Mouse (Mus musculus) forebrain, postnatal 0 days (tissue): ENCODE results near the gene Hist1h1b. TPM values are rescaled to one million over a fixed set of nuclear protein-coding genes. Genes with fewer than 3 reads are reported as not detected.
"Not testable (repeated sequence)": the region's sequence is repeated elsewhere in the genome, so short reads cannot be mapped to it uniquely, and the experiment has no call there.

Experiments
- ATAC-seq: fragments of 200-750 bp; cut with Nextera tagmentation; 2 replicates; pipeline ENCODE4 v1.8.0; 2017; ENCODE audit warnings: mild to moderate bottlenecking, moderate library complexity
- DNase-seq: peaks from one replicate; pipeline ENCODE4 v3.0.0-alpha.2; 2015
- H3K27ac ChIP-seq: fragments of 300-500 bp; sonication (generic); 2 replicates; pipeline ENCODE4 v1.5.1; 2014; ENCODE audit warnings: low read depth, mild to moderate bottlenecking, antibody characterized with exemption, low read length, moderate library complexity, mixed read lengths
- H3K27me3 ChIP-seq: fragments of 300-500 bp; sonication (generic); 2 replicates; pipeline ENCODE4 v1.6.1; 2014; ENCODE audit warnings: mild to moderate bottlenecking, low read length, mixed read lengths; ENCODE audit not compliant: insufficient read depth
- H3K36me3 ChIP-seq: fragments of 300-500 bp; sonication (generic); 2 replicates; pipeline ENCODE4 v1.6.1; 2014; ENCODE audit warnings: mild to moderate bottlenecking, moderate library complexity; ENCODE audit not compliant: insufficient read depth
- H3K4me1 ChIP-seq: fragments of 300-500 bp; sonication (generic); 2 replicates; pipeline ENCODE4 v1.6.1; 2014; ENCODE audit warnings: antibody characterized with exemption; ENCODE audit not compliant: insufficient read depth
- H3K4me2 ChIP-seq: fragments of 300-500 bp; sonication (generic); 2 replicates; pipeline ENCODE4 v1.6.1; 2014; ENCODE audit warnings: low read depth, mild to moderate bottlenecking, moderate library complexity
- H3K4me3 ChIP-seq: fragments of 300-500 bp; sonication (generic); 2 replicates; pipeline ENCODE4 v1.5.1; 2014; ENCODE audit warnings: low read depth, low read length, mixed read lengths
- H3K9ac ChIP-seq: fragments of 300-500 bp; sonication (generic); 2 replicates; pipeline ENCODE4 v1.6.1; 2014; ENCODE audit warnings: mild to moderate bottlenecking
- H3K9me3 ChIP-seq: fragments of 300-500 bp; sonication (generic); 2 replicates; pipeline ENCODE4 v1.6.1; 2016; ENCODE audit warnings: low read length
- CTCF ChIP-seq: sonication (generic); IDR thresholded peaks from 2 replicates; pipeline ENCODE4 v1.5.1; 2016; ENCODE audit warnings: antibody characterized with exemption, control low read depth, low read depth
- WGBS: fragments of 180-500 bp; shearing (Covaris S2); extraction: QIAGEN DNeasy Blood & Tissue Kit; methylation state at CpG from one replicate; pipeline ENCODE4 v1.1.7; 2014; 5-methylcytosine and 5-hydroxymethylcytosine counted together
- polyA plus RNA-seq: library from polyadenylated mRNA; unstranded; fragments of >200 nt; fragmentation: Nextera tagmentation; extraction: Ambion mirVana; gene quantifications from 2 replicates; pipeline ENCODE4 v1.2.1, GENCODE M21; 2015
- total RNA-seq: library from RNA; depleted of rRNA; stranded (reverse); fragments of >200 nt; gene quantifications from 2 replicates; pipeline ENCODE4 v1.2.3, GENCODE M21; 2014; rRNA removed

Gene Hist1h1b
- total RNA-seq (140 and 182 TPM in 2 replicates), polyA plus RNA-seq (4.0 and 4.7 TPM in 2 replicates)

DNA sequence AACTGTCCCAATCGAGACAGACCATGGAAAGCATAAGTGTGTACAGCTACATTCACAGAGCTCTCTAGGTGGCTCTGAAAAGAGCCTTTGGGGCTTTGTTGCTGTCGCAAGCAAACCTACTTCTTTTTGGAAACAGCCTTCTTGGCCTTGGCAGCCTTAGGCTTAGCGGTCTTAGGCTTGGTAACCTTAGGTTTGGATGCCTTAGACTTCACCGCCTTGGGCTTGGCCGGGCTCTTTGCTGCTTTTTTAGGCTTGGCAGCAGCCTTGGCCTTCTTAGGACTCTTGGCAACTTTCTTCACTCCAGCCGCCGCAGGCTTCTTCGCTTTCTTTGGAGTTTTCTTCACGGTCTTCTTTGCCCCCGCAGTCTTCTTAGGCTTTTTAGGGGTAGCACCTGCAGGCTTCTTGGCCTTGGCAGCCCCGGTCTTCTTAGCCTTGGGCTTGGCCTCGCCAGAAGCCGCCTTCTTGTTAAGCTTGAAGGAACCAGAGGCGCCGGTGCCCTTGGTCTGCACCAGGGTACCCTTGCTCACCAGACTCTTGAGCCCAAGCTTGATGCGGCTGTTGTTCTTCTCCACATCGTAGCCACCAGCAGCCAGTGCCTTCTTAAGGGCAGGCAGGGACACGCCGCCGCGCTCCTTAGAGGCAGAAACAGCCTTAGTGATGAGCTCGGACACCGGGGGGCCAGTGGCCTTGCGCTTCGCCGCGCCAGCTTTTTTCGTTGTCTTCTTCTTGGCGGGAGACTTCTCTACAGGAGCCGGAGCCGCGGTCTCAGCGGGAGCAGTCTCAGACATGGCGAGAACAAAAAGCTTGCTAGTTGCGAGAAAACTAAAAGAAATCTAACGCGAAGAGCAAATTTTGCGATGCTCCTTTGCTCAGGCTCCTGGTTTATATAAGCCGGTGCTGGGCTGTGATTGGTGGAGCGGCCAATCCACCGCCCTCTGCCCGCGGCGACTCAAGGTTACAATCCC is at the start of gene Hist1h1b:
Gene Hist1h1b, minus strand, starts transcription at position 859 of the 965 bp plus-strand sequence.
- peak within 1 kb of the TSS; percentile 82 for H3K4me2 ChIP-seq
- ATAC-seq (no peak; the same call in 1 of the 2 replicates), DNase-seq (peak; percentile 58)
- H3K27ac ChIP-seq: peak within 1 kb of the TSS; percentile 57
- H3K9ac ChIP-seq: peak within 1 kb of the TSS; percentile 51
- WGBS: under 1% methylated on average over 44 of the region's 44 CpGs
- no peak for TF ChIP-seq CTCF
- H3K4me1 ChIP-seq: peaks cover 22% of the 10 kb centered on the region
- H3K4me3 ChIP-seq: peak within 1 kb of the TSS; percentile 45
- no peaks in the 10 kb centered on the region for H3K36me3 ChIP-seq
- no peaks in the 10 kb centered on the region for H3K9me3 ChIP-seq
- H3K27me3 ChIP-seq: no peaks in the 10 kb centered on the region

DNA sequence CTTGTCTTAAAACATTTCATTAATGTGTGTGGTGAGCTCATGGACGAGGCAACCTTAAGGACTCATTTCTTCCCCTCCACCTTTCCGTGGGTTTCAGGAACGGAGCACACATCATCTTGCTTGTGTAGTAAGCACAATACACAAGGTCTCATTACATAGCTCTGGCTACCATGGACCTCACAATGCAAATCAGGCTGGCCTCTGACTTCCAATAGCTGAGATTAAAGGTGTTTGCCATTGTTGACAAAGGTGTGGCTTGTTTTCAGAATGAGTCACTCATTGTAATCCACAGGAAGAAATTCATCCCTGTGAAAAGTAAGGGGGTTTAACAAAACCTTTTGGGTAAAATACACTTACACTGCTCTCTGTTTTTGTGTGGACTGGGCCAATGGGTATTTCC is 48.1 kb upstream of the Hist1h1b start:
- no peak for DNase-seq

DNA sequence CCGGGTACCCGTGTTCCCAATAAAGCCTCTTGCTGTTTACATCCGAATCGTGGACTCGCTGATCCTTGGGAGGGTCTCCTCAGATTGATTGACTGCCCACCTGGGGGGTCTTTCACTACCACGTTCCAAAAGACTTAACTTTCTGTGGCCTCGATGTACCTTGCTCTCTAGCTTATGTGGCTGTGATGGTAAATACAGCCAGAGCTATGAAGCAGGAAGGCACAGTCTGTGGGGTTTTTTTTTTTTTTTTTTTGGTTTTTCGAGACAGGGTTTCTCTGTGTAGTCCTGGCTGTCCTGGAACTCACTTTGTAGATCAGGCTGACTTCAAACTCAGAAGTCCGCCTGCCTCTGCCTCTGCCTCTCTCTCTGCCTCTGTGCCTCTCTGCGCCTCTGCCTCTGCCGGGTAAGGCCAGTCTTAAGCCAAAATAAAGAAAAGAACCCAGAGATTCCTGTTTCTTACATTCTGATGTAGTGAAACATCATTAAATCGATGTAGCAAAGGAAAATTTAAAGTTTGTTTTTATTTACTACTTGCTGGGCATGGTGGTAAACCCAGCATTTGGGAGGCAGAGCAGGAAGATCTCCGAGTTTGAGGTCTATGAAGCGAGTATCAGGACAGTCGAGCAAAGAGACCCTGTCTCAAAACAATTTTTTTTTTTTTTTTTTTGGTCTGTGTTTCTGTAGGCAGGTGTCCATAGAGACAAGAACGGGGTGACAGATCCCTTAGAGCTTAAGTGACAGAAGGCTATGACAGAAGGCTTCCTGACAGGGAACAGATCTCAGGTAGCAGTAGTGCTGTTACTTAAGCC is 39.9 kb upstream of the Hist1h1b start:
- 62% methylated on average over 7 of the region's 16 CpGs for WGBS
- not testable (repeated sequence) for H3K4me1 ChIP-seq, H3K9me3 ChIP-seq, DNase-seq, H3K36me3 ChIP-seq, H3K27me3 ChIP-seq, H3K4me3 ChIP-seq, H3K9ac ChIP-seq, H3K27ac ChIP-seq, H3K4me2 ChIP-seq, ATAC-seq

More for the DNA sequence above, 48.1 kb upstream of the Hist1h1b start:
- Histone ChIP-seq H3K4me2 (no peak overlapping the region), H3K36me3 (no peaks in the 10 kb centered on the region), H3K27me3 (no peaks in the 10 kb centered on the region), H3K9me3 (no peaks in the 10 kb centered on the region), H3K4me1 (no peaks in the 10 kb centered on the region), H3K4me3 (no peak overlapping the region), H3K27ac (no peak overlapping the region), H3K9ac (no peak overlapping the region)
- 84% methylated on average over 3 of the region's 3 CpGs for WGBS
- no peak for ATAC-seq
- TF ChIP-seq CTCF: no peak

DNA sequence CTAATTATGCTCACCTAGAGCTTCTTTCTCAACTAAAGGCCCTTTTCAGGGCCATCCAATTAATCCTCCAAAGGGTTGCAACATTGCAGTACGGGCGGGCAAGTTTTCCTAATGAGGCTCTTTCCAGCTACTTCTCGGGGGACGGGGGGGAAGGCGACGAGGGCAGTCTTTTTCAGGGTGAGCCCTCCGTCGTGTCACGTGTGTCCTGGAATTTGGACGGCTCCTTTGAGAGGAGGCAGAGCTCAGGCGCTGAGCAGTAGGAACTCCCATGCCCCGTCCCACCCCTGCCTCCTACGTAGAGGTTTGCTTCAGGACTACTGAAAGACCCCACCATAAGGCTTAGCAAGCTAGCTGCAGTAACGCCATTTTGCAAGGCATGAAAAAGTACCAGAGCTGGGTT is 31.7 kb upstream of the Hist1h1b start:
- peak; percentile 9; the same call in 1 of the 2 replicates for ATAC-seq
- WGBS: 0% methylated on average over 13 of the region's 14 CpGs

DNA sequence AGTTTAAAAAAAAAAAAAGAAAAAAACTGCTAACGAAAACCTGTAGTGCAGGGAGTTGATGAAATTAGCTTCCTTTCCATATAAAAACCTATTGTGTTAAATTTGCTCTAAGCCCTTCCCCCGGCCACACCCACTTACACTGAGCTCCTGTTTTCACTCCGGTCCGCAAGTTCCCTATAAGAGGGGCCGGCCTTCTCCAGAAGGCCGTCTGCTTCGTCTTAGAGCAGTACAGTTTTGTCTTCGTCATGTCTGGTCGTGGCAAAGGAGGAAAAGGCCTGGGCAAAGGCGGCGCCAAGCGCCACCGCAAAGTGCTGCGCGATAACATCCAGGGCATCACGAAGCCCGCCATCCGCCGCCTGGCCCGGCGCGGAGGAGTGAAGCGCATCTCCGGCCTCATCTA is 31.1 kb upstream of the Hist1h1b start, which contains the start of gene Hist1h4m:
Gene Hist1h4m, plus strand, starts transcription at position 208 of the 400 bp plus-strand sequence.
- peak; percentile 62 for ATAC-seq
- not testable (repeated sequence) for H3K27ac ChIP-seq, H3K9ac ChIP-seq, DNase-seq, H3K4me3 ChIP-seq, H3K4me1 ChIP-seq, H3K27me3 ChIP-seq, H3K36me3 ChIP-seq, H3K9me3 ChIP-seq
- no CpG with 5 or more reads among the region's 24 CpGs for WGBS
- H3K4me2 ChIP-seq: peak within 1 kb of the TSS; percentile 41

More for the DNA sequence above, 31.7 kb upstream of the Hist1h1b start:
- not testable (repeated sequence) for H3K27me3 ChIP-seq, DNase-seq, H3K9me3 ChIP-seq, H3K4me3 ChIP-seq, H3K36me3 ChIP-seq, H3K9ac ChIP-seq, H3K27ac ChIP-seq, H3K4me1 ChIP-seq
- peak overlapping the region; percentile 41 for H3K4me2 ChIP-seq

DNA sequence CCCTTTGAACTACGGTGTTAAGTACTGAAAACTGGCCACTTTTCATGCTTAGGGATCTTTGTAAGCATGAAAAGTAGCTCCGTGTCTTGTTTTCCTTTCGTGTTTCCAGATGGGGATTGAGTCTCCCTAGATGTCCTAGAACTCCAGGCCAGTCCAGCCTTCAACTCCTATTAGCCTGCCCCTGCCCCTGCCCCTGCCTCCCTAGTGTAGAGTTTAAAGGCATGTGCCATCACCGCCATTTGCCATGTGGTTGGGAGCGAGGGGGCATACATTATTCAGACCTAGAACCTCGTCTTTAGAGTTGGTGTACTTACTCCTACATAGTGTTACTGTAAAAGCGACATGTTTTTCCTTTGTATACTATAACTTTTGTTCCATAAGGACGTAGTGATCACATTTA is 30.6 kb upstream of the Hist1h1b start:
- not testable (repeated sequence) for H3K4me2 ChIP-seq, H3K36me3 ChIP-seq, H3K4me3 ChIP-seq, H3K9me3 ChIP-seq, H3K9ac ChIP-seq, H3K27ac ChIP-seq, DNase-seq, H3K27me3 ChIP-seq, H3K4me1 ChIP-seq
- WGBS: no CpG with 5 or more reads among the region's 8 CpGs
- peak; percentile 3; the same call in 1 of the 2 replicates for ATAC-seq

DNA sequence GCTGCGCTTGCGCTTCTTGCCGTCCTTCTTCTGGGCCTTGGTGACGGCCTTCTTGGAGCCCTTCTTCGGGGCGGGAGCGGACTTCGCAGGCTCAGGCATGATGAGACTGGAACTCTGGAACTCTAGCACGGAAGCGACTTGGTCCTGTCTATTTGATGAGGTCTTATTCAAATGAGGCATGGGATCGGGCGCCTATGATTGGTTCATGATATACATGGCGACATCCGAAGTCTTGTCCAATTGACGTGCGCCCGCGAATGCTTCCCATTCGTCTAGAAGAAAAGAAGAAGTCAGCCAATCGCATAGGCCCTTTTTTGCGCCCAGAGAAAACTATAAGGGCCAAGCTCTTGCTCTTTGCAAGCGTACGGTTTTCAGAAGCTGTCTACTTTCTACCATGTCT is 29.6 kb upstream of the Hist1h1b start, which contains the start of the genes Hist1h2bq and Hist1h2ao:
Gene Hist1h2bq, minus strand, starts transcription at position 125 of the 400 bp plus-strand sequence.
Gene Hist1h2ao, plus strand, starts transcription at position 393 of the 400 bp plus-strand sequence.
- not testable (repeated sequence) for H3K4me3 ChIP-seq, H3K36me3 ChIP-seq, H3K9ac ChIP-seq, H3K27me3 ChIP-seq, H3K9me3 ChIP-seq, H3K4me1 ChIP-seq, H3K4me2 ChIP-seq, DNase-seq, H3K27ac ChIP-seq
- no CpG with 5 or more reads among the region's 23 CpGs for WGBS
- ATAC-seq: peak; percentile 97

DNA sequence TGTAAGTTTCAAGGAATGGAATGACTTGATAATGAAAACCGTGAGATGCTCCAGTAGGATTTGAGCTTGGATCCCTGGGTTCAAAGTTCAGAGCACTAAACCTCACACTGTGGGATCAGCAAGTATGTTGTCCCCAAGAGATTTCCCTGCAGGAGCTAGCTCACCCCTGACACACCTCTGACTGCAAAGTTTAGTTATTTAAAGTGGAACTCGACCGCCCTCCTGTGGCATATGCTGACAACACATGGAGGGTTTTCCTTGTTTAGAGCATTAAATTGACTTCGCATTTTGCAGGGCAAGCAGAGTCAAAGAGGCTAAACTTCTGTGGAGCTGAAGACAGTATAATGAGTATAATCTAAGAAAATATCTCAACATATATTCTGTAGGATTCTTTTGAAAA is 22.6 kb upstream of the Hist1h1b start:
- not testable (repeated sequence) for H3K9ac ChIP-seq, H3K36me3 ChIP-seq, H3K4me3 ChIP-seq, H3K9me3 ChIP-seq, H3K27me3 ChIP-seq, DNase-seq, H3K27ac ChIP-seq, H3K4me2 ChIP-seq, H3K4me1 ChIP-seq
- ATAC-seq: peak; percentile 89
- no CpG with 5 or more reads among the region's 4 CpGs for WGBS

DNA sequence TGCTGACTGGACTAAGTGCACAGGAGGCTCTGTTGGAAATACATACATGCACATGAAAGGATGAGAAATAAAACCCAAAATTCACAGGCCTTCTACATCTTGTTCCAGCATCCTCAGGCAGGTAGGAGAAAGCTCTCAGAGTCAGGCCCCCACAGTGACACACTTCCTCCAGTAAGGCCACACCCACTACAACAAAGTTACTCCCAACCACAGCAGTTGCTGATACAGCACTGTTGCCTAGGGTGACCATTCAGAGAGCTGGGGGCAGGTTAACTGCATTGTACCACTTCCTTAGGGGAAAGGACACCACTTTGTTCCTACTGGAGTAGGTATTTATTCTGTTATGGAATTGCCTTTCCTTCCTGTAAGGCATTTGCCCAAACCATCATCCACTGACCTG is 16.7 kb upstream of the Hist1h1b start:
- not testable (repeated sequence) for DNase-seq, ATAC-seq, H3K9ac ChIP-seq, H3K27me3 ChIP-seq, H3K36me3 ChIP-seq, H3K4me2 ChIP-seq, H3K27ac ChIP-seq, H3K4me3 ChIP-seq, H3K4me1 ChIP-seq, H3K9me3 ChIP-seq
